Mouse (Mus musculus) layer of hippocampus, adult 9-10 months (tissue): ENCODE data around the gene Txnrd2.

Experiments
- DNase-seq: peaks from one replicate; pipeline ENCODE4 v3.0.0; 2022; ENCODE audit warnings: low spot score

The Txnrd2 gene

GRCm38 (mm10) chr16:18394056-18394455 lies 32.1 kb upstream of the Txnrd2 start:
- no peak for DNase-seq

DNA sequence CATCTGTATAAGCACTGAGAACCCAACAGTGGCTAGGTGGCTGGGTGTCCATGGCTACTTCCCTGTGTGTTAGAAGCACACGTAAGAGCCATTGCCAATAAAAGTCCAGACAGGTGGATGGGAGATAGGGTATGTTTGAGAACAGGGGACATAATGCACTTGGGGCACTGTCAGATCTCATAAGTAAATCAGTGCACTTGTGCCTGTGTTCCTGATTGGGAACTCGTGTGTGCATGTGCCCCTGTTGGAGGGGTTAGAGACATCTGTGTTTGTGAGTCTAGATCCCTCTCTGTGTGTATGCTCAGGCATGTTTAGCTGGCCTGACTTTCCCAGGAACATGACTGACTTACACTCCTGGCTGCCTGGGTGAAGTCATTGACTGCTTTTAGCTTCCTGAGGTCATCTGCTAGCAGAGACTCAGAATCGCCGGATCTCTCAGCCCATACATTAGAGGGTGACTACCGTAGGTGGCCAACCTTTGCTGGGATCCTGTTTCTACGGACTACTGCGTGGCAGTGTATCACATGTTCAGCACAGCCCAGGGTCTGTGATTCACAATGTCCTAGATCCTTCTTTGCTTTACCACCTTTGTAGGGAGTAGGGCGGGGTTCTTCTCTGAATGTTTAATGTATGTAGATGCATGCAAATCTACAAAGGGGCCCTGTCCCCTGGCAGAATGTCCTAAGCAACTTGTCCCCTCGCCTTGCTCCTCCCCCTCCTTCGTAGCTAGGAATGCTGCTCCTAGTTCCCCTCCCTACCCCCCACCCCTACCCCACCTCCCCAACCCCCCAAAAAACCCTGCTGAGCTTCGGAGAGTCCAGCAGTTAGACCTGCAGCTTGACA lies 31.2 kb upstream of the Txnrd2 start:
- no peak for DNase-seq

- no peak for DNase-seq
These were observed 30.6 kb upstream of the Txnrd2 start for GRCm38 (mm10) chr16:18395620-18396036.

DNA sequence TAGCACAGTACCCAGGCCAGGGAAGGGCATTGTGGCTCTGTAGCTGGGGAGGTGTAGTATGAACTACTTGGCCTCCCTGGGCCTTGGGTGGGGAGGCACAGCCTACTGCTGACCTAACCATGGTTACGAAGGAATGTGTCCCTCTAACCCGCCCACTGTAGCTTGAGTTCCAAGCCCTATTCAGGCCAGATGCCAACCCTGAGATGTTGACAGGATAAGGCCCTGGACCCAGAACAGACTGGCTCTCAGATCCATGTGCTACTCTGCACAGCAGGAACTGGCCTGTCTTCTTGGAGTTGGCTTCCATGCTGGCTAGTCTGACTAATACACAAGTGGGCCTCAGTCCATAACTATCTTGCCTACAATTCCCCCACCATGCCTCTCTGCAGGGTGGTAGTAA lies 30.0 kb upstream of the Txnrd2 start:
- no peak for DNase-seq

DNA sequence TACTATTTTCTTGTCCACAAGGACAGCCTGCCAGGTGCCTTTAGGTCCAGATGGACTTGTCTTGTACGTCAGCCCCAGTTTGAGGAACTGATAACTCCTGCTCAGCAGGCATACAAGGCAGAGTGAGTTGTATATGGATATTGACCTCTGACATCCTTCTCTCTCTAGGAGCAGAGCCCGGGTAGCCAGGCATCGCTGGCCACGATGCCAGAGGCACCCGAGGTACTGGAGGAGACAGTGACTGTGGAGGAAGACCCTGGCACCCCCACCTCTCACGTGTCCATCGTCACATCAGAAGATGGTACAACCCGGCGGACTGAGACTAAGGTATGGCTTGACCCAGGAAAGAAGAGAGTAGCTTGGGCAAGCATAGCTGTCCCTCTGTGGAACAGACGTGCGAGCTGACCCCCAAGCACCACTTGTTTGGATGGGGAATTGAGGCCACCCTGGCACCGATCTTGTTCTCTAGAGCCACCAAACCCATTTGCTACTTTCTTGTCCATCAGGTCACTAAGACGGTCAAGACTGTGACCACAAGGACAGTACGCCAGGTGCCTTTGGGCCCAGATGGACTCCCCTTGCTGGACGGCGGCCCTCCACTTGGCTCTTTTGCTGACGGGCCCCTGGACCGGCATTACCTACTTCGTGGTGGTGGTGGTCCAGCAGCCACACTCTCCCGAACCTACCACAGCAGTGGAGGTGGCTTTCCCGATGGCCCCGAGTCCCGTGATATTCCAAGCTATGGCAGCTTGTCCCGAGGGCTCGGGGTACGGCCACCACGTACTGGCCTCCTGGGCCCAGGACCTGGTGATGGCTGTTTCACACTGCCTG lies 29.2 kb upstream of the Txnrd2 start:
- no peak for DNase-seq

GRCm38 (mm10) chr16:18400028-18400427 lies 26.2 kb upstream of the Txnrd2 start:
- DNase-seq, result no peak

- no peak for DNase-seq
These were observed 25.5 kb upstream of the Txnrd2 start for GRCm38 (mm10) chr16:18400472-18401216.

DNA sequence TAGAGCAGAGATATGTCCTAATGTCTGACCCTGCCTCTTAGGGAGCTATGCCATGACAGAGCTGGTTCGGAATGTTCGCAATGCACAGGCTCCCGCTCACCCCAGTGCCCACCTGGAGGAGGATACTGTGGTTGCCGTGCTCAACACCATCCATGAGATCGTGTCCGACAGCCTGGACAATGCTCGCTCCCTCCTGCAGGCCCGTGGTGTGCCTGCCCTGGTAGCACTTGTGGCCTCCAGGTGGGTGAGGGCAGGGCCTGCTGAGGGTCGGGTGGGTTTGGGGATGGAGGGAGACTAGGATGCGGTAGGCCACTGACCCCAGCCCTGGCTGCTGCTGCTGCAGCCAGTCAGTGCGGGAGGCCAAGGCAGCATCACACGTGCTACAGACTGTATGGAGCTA lies 22.9 kb upstream of the Txnrd2 start:
- no peak for DNase-seq

DNA sequence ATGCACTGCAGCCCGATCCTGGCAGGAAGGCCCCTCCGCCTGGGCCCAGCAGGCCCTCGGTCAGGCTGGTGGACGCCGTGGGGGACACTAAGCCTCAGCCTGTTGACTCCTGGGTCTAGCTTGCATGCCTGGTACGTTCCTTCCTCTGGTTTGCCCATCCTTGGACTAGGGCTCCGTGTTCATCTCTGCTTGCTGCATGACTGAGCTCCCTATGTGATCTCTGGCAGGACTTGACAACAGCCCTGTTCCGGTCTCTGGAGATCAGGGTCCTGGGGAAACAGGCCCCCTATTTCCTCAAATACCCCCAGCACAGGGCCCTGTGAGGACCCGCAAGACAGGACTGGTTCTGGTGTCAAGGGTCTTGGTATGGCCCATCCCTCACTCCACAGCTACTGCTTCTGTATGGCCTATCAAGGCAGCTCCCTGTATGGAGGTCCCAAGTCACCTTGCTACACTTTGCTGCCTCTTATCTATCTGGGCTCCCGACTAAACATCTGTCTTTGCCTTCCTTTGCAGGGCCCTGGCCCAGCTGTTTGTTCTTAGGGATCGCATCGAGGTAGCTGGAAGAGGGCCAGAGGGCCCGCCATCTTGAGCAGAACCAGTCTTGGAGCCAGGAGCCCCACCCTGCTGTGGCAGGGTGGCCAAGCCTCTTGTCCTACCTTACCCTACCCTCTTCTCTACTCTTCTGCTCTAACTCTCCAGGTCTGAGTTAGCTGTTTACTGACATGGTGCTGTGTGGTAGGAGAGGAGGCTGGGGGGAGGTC lies 20.9 kb upstream of the Txnrd2 start:
- DNase-seq, result no peak

DNA sequence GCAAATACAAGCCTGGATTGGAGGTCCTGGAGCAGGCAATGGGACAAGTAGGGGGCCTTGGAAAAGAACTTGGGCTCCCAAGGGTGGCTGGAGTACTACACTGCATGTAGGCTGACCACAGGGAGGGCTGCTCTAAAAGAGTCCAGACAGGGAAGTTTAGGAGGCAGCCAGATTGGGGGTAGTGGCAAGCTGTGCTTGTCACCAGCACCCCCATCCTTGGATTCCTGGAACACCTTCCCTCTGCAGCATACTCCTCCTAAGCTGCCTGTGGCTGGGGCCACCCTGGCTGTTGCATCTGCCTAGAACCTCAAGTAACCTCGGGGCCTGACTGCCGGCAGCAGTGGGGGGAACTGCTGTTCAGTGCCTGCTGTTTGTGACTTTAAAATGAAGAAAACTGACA lies 20.3 kb upstream of the Txnrd2 start:
- DNase-seq, result no peak

DNA sequence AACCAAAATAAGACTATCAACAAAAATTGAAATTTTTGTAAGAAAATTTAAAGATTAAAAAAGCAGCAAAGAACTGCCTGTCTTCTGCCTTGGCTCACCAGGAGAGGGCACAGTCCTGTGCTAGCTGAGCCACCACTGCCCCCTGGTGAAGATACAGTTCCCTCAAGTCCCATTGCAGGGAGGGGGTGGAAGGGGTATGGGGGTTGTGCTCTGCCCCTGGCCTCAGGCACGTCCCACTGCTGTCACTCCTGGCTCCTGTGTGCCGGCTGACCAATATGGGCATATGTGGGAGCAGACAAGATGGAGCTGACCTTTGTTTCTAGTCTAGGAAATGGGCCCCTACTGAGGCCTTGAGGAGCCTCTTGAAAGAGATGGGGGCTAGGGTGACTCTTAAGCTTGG lies 19.9 kb upstream of the Txnrd2 start:
- DNase-seq, result no peak

DNA sequence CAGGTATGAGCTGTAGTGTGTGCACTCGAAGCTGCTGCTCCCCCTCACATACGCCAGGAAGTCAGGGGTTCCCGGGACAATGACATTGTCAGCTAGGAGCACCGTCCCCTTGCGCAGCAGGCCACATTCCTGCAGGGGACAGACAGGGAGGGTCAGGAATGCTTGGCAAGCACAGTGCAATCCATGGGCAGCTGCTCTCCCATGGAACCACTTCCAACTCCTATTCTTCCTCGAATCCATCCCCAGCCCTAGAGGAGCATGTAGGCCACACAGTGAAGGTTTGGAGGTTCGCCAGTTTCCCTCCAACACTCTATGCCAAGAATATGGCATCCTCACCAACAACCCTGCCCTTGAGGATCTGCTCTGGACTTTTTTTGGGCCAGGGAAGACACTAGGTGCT lies 18.3 kb upstream of the Txnrd2 start:
- no peak for DNase-seq

GRCm38 (mm10) chr16:18409776-18410175 lies 16.4 kb upstream of the Txnrd2 start:
- DNase-seq, result no peak

GRCm38 (mm10) chr16:18410418-18410817 lies 15.8 kb upstream of the Txnrd2 start:
- no peak for DNase-seq

GRCm38 (mm10) chr16:18411026-18411649 lies 15.0 kb upstream of the Txnrd2 start:
- no peak for DNase-seq

- DNase-seq, result peak; percentile 40
These were observed 14.2 kb upstream of the Txnrd2 start for GRCm38 (mm10) chr16:18411802-18412476.

GRCm38 (mm10) chr16:18413032-18413816 lies 13.0 kb upstream of the Txnrd2 start:
- no peak for DNase-seq

GRCm38 (mm10) chr16:18416094-18416761 lies 10.0 kb upstream of the Txnrd2 start:
- peak; percentile 35 for DNase-seq

- DNase-seq, result no peak
These were observed 9.3 kb upstream of the Txnrd2 start for GRCm38 (mm10) chr16:18416837-18417236.
